Mouse (Mus musculus): Measurements from ENCODE around the gene Camkv. TPM values are rescaled to one million over a fixed set of nuclear protein-coding genes. Genes with fewer than 3 reads are reported as not detected.

Camkv gene
- polyA plus RNA-seq, 1 experiment from 2014 or later: 3.6 TPM

GRCm38 (mm10) chr9:107901627-107901914, 33.9 kb upstream of the Camkv start:
- H3K9ac ChIP-seq (ENCODE audit: low read depth, low read length): no peak overlapping the region
- H3K36me3 ChIP-seq (ENCODE audit: control insufficient read depth, insufficient read depth, low read length): no peaks in the 10 kb centered on the region
- H3K27me3 ChIP-seq (ENCODE audit: control insufficient read depth, insufficient read depth, low read length): peaks cover 14% of the 10 kb centered on the region
- WGBS: 10% methylated on average over 17 of the region's 17 CpGs
- no peak for DNase-seq (ENCODE audit: low spot score)
- peak overlapping the region; percentile 42 for H3K4me2 ChIP-seq (replicated peaks; ENCODE audit: low read depth, low read length)
- ATAC-seq (ENCODE audit: low FRiP score): no peak; the same call in 1 of the 2 replicates
- 0 out of 2 replicates have a peak overlapping the region, but pooled peaks have one; percentile 17 for H3K4me3 ChIP-seq (ENCODE audit: low read depth, low read length)
- no peak overlapping the region for H3K27ac ChIP-seq (ENCODE audit: low read depth, low read length)
- peaks cover 4% of the 10 kb centered on the region; the same call in 1 of the 2 replicates for H3K4me1 ChIP-seq (replicated peaks; ENCODE audit: control insufficient read depth, insufficient read depth, low read length)
- H3K9me3 ChIP-seq (ENCODE audit: control insufficient read depth, low read length): no peaks in the 10 kb centered on the region

DNA sequence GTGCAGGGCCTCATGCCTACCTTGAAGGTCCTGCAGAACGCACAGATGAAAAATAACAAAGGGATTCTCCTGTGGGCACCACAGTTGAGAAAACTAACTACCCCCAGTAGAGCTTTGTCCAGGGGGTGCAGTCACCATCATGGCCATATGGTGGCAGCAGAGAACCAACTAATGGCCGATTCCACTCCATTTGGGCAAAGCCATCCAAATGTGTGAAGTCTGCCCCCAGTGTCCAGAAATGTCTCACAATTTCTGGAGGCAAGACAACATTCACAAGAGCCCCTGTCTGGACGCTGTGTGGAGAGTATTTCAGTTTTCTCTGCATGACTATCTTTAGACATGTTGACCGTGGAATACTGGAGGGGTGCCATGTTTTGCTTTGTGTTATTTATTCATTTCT, 30.7 kb upstream of the Camkv start:
- ATAC-seq (ENCODE audit: low FRiP score) (peak; percentile 52; the same call in 1 of the 2 replicates), DNase-seq (ENCODE audit: low spot score) (peak; percentile 94)
- Histone ChIP-seq H3K27ac (ENCODE audit: low read depth, low read length) (no peak overlapping the region), H3K4me2 (replicated peaks; ENCODE audit: low read depth, low read length) (no peak overlapping the region), H3K4me3 (ENCODE audit: low read depth, low read length) (no peak overlapping the region), H3K4me1 (replicated peaks; ENCODE audit: control insufficient read depth, insufficient read depth, low read length) (peaks cover 16% of the 10 kb centered on the region; the same call in 1 of the 2 replicates), H3K36me3 (ENCODE audit: control insufficient read depth, insufficient read depth, low read length) (no peaks in the 10 kb centered on the region), H3K27me3 (ENCODE audit: control insufficient read depth, insufficient read depth, low read length) (peaks cover 14% of the 10 kb centered on the region), H3K9me3 (ENCODE audit: control insufficient read depth, low read length) (no peaks in the 10 kb centered on the region), H3K9ac (ENCODE audit: low read depth, low read length) (no peak overlapping the region)
- WGBS: 2% methylated on average over 4 of the region's 4 CpGs

GRCm38 (mm10) chr9:107906252-107906966, 29.1 kb upstream of the Camkv start, which contains the start of gene Mst1r:
Gene Mst1r, plus strand, starts transcription at chr9:107906873.
- H3K27me3 ChIP-seq (ENCODE audit: control insufficient read depth, insufficient read depth, low read length): peaks cover 8% of the 10 kb centered on the region
- WGBS: 24% methylated on average over 19 of the region's 19 CpGs
- DNase-seq (ENCODE audit: low spot score) (peak; percentile 72), ATAC-seq (ENCODE audit: low FRiP score) (peak; percentile 51; the same call in 1 of the 2 replicates)
- H3K9me3 ChIP-seq (ENCODE audit: control insufficient read depth, low read length): no peaks in the 10 kb centered on the region
- peak within 1 kb of the TSS; percentile 23 for H3K4me3 ChIP-seq (ENCODE audit: low read depth, low read length)
- H3K9ac ChIP-seq (ENCODE audit: low read depth, low read length): peak within 1 kb of the TSS; percentile 42; the same call in 1 of the 2 replicates
- no peaks in the 10 kb centered on the region for H3K36me3 ChIP-seq (ENCODE audit: control insufficient read depth, insufficient read depth, low read length)
- H3K4me1 ChIP-seq (replicated peaks; ENCODE audit: control insufficient read depth, insufficient read depth, low read length): peaks cover 12% of the 10 kb centered on the region; the same call in 1 of the 2 replicates
- H3K27ac ChIP-seq (ENCODE audit: low read depth, low read length): no peak within 1 kb of the TSS
- H3K4me2 ChIP-seq (replicated peaks; ENCODE audit: low read depth, low read length): peak within 1 kb of the TSS; percentile 36

DNA sequence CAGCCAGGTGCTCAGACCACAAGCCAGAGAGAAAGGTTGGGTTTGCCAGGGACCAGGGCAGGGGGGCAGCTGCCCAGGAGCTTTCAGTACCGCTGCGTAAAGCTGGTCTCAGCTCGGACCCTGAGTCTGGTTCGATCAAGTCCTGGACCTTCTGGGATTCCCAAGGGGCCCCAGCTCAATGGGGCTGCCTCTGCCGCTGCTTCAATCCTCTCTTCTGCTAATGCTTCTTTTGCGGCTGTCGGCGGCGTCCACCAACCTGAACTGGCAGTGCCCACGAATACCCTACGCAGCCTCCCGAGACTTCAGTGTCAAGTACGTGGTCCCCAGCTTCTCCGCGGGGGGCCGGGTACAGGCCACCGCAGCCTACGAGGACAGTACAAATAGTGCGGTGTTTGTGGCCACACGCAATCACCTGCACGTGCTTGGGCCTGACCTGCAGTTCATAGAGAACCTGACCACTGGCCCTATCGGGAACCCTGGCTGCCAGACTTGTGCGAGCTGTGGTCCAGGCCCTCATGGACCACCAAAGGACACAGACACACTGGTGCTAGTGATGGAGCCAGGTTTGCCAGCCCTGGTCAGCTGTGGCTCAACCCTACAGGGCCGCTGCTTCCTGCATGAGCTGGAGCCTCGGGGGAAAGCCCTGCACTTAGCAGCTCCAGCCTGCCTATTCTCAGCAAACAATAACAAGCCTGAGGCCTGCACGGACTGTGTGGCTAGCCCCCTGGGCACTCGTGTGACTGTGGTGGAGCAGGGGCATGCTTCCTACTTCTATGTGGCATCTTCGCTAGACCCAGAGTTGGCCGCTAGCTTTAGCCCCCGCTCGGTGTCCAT, 28.3 kb upstream of the Camkv start:
- ATAC-seq (ENCODE audit: low FRiP score): no peak
- H3K9me3 ChIP-seq (ENCODE audit: control insufficient read depth, low read length): no peaks in the 10 kb centered on the region
- no peaks in the 10 kb centered on the region for H3K36me3 ChIP-seq (ENCODE audit: control insufficient read depth, insufficient read depth, low read length)
- H3K27me3 ChIP-seq (ENCODE audit: control insufficient read depth, insufficient read depth, low read length): peaks cover 3% of the 10 kb centered on the region; the same call in 1 of the 2 replicates
- H3K9ac ChIP-seq (ENCODE audit: low read depth, low read length): peak overlapping the region; percentile 42; the same call in 1 of the 2 replicates
- 46% methylated on average over 31 of the region's 31 CpGs for WGBS
- H3K4me2 ChIP-seq (replicated peaks; ENCODE audit: low read depth, low read length): peak overlapping the region; percentile 36
- H3K4me1 ChIP-seq (replicated peaks; ENCODE audit: control insufficient read depth, insufficient read depth, low read length): peaks cover 12% of the 10 kb centered on the region; the same call in 1 of the 2 replicates
- H3K4me3 ChIP-seq (ENCODE audit: low read depth, low read length): peak overlapping the region; percentile 23
- no peak overlapping the region for H3K27ac ChIP-seq (ENCODE audit: low read depth, low read length)
- peak; percentile 24 for DNase-seq (ENCODE audit: low spot score)

- H3K9ac ChIP-seq (ENCODE audit: low read depth, low read length): no peak overlapping the region
- DNase-seq (ENCODE audit: low spot score) (no peak), ATAC-seq (ENCODE audit: low FRiP score) (no peak)
- H3K27me3 ChIP-seq (ENCODE audit: control insufficient read depth, insufficient read depth, low read length): peaks cover 3% of the 10 kb centered on the region; the same call in 1 of the 2 replicates
- no peak overlapping the region for H3K27ac ChIP-seq (ENCODE audit: low read depth, low read length)
- no peak overlapping the region for H3K4me3 ChIP-seq (ENCODE audit: low read depth, low read length)
- peaks cover 12% of the 10 kb centered on the region; the same call in 1 of the 2 replicates for H3K4me1 ChIP-seq (replicated peaks; ENCODE audit: control insufficient read depth, insufficient read depth, low read length)
- H3K4me2 ChIP-seq (replicated peaks; ENCODE audit: low read depth, low read length): no peak overlapping the region
- 78% methylated on average over 14 of the region's 14 CpGs for WGBS
- H3K36me3 ChIP-seq (ENCODE audit: control insufficient read depth, insufficient read depth, low read length): no peaks in the 10 kb centered on the region
- H3K9me3 ChIP-seq (ENCODE audit: control insufficient read depth, low read length): no peaks in the 10 kb centered on the region
Measured at GRCm38 (mm10) chr9:107907801-107908120, 27.7 kb upstream of the Camkv start.

DNA sequence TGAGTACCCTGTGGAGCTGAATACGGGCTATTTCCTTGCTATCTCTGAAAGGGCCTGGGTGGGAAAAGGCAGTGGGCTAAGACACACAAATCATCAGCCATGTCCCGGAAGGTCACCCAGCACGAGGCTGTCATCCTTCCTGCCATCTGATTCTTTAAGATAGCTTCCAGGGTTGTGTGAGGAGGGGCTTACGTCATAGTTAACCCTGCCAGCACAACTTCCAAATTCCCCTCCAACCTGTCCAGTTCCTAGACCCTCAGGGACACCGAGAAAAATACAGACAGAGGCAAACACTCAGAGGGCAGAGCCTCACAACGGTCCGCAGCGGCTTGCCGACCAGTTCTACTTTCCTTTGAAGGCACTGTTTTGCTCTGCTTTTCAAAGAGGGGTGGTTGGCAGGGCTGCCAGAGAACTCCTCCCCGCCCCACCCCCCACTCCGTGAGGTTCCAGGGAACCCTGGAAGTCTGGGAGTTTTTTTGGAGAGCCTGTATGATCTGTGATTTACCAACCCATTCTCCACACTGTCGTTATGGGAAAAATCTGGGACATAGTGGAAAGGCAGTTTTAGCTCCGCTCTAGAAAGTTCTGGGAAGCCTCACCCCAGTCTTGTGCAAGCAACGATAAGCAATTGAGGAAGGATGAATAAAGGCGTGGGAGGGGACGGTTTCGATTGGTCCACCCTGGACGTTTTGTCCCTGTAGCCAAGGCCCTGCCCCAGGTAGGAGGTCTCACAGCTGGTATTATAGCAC, 26.9 kb upstream of the Camkv start:
- H3K27ac ChIP-seq (ENCODE audit: low read depth, low read length): no peak overlapping the region
- peaks cover 3% of the 10 kb centered on the region; the same call in 1 of the 2 replicates for H3K27me3 ChIP-seq (ENCODE audit: control insufficient read depth, insufficient read depth, low read length)
- no peaks in the 10 kb centered on the region for H3K36me3 ChIP-seq (ENCODE audit: control insufficient read depth, insufficient read depth, low read length)
- H3K4me3 ChIP-seq (ENCODE audit: low read depth, low read length): no peak overlapping the region
- no peaks in the 10 kb centered on the region for H3K9me3 ChIP-seq (ENCODE audit: control insufficient read depth, low read length)
- DNase-seq (ENCODE audit: low spot score) (no peak), ATAC-seq (ENCODE audit: low FRiP score) (no peak)
- no peak overlapping the region for H3K4me2 ChIP-seq (replicated peaks; ENCODE audit: low read depth, low read length)
- WGBS: 31% methylated on average over 18 of the region's 18 CpGs
- H3K4me1 ChIP-seq (replicated peaks; ENCODE audit: control insufficient read depth, insufficient read depth, low read length): peaks cover 12% of the 10 kb centered on the region; the same call in 1 of the 2 replicates
- H3K9ac ChIP-seq (ENCODE audit: low read depth, low read length): no peak overlapping the region

GRCm38 (mm10) chr9:107910025-107910769, 25.3 kb upstream of the Camkv start:
- DNase-seq (ENCODE audit: low spot score) (no peak), ATAC-seq (ENCODE audit: low FRiP score) (no peak)
- no peak overlapping the region for H3K4me3 ChIP-seq (ENCODE audit: low read depth, low read length)
- no peaks in the 10 kb centered on the region for H3K9me3 ChIP-seq (ENCODE audit: control insufficient read depth, low read length)
- no peaks in the 10 kb centered on the region for H3K36me3 ChIP-seq (ENCODE audit: control insufficient read depth, insufficient read depth, low read length)
- peaks cover 12% of the 10 kb centered on the region; the same call in 1 of the 2 replicates for H3K4me1 ChIP-seq (replicated peaks; ENCODE audit: control insufficient read depth, insufficient read depth, low read length)
- no peak overlapping the region for H3K9ac ChIP-seq (ENCODE audit: low read depth, low read length)
- 91% methylated on average over 15 of the region's 15 CpGs for WGBS
- no peak overlapping the region for H3K27ac ChIP-seq (ENCODE audit: low read depth, low read length)
- H3K27me3 ChIP-seq (ENCODE audit: control insufficient read depth, insufficient read depth, low read length): peaks cover 3% of the 10 kb centered on the region; the same call in 1 of the 2 replicates
- no peak overlapping the region for H3K4me2 ChIP-seq (replicated peaks; ENCODE audit: low read depth, low read length)

All from hindbrain, embryonic 11.5 days (tissue).